Mouse (Mus musculus) stomach, embryonic 15.5 days (tissue): ENCODE data around the gene Pdss1. TPM values are rescaled to one million over a fixed set of nuclear protein-coding genes. Genes with fewer than 3 reads are reported as not detected.

ENCODE experiments used
- ATAC-seq: fragments of 200-750 bp; cut with Nextera tagmentation; 2 replicates; pipeline ENCODE4 v1.8.0; 2017; ENCODE audit warnings: low read depth, moderate number of reproducible peaks, moderate TSS enrichment; ENCODE audit not compliant: insufficient read depth, low FRiP score
- H3K27ac ChIP-seq: fragments of 300-500 bp; sonication (generic); 2 replicates; pipeline ENCODE4 v1.5.1; 2015; ENCODE audit warnings: mild to moderate bottlenecking, inconsistent platforms
- H3K27me3 ChIP-seq: fragments of 300-500 bp; sonication (generic); replicated peaks from 2 replicates; pipeline ENCODE4 v1.6.1; 2015; ENCODE audit warnings: inconsistent platforms
- H3K36me3 ChIP-seq: fragments of 300-500 bp; sonication (generic); 2 replicates; pipeline ENCODE4 v1.6.1; 2015; ENCODE audit warnings: inconsistent platforms
- H3K4me1 ChIP-seq: fragments of 300-500 bp; sonication (generic); 2 replicates; pipeline ENCODE4 v1.6.1; 2015; ENCODE audit warnings: inconsistent platforms
- H3K4me2 ChIP-seq: fragments of 300-500 bp; sonication (generic); 2 replicates; pipeline ENCODE4 v1.6.1; 2015; ENCODE audit warnings: mild to moderate bottlenecking, inconsistent platforms
- H3K4me3 ChIP-seq: fragments of 300-500 bp; sonication (generic); replicated peaks from 2 replicates; pipeline ENCODE4 v1.5.1; 2015; ENCODE audit warnings: inconsistent platforms
- H3K9ac ChIP-seq: fragments of 300-500 bp; sonication (generic); 2 replicates; pipeline ENCODE4 v1.6.1; 2015; ENCODE audit warnings: inconsistent platforms
- H3K9me3 ChIP-seq: fragments of 300-500 bp; sonication (generic); 2 replicates; pipeline ENCODE4 v1.6.1; 2016; ENCODE audit warnings: inconsistent platforms
- WGBS: fragments of 180-500 bp; shearing (Covaris S2); methylation state at CpG from one replicate; pipeline ENCODE4 v1.1.7; 2015; 5-methylcytosine and 5-hydroxymethylcytosine counted together
- polyA plus RNA-seq: library from polyadenylated mRNA; unstranded; fragments of >200 nt; fragmentation: Nextera tagmentation; extraction: Ambion mirVana; gene quantifications from 2 replicates; pipeline ENCODE4 v1.2.1, GENCODE M21; 2015

Gene Pdss1
- polyA plus RNA-seq, 1 experiment from 2014 or later, result 22.8 TPM

DNA sequence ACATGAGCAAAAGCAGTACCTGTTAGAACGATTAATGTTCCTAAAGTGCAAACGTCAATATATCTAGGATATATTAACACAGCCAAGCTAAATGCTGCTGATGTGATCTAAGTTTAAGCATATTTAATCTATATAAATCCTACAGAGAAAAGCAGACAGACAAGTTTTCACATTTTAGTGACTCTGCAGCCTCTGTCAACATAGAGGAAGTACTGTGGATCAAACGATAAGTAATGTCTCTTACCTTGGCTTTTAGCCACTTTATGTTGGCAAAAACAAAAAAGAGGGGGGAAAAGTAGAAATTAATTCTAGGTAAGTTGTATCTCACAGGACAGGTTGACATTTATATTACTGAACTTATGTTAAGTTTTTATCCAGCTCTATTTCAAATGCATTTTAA is 67.6 kb downstream of the Pdss1 start:
- no peak overlapping the region for H3K4me2 ChIP-seq
- ATAC-seq, result no peak
- no peak overlapping the region for H3K9ac ChIP-seq
- 0 out of 2 replicates have a peak, but pooled peaks cover 3% of the 10 kb centered on the region for H3K36me3 ChIP-seq
- WGBS, result 64% methylated on average over 3 of the region's 3 CpGs
- no peak overlapping the region for H3K4me3 ChIP-seq
- no peak overlapping the region for H3K27ac ChIP-seq
- no peaks in the 10 kb centered on the region for H3K9me3 ChIP-seq
- no peaks in the 10 kb centered on the region for H3K27me3 ChIP-seq
- no peaks in the 10 kb centered on the region for H3K4me1 ChIP-seq

DNA sequence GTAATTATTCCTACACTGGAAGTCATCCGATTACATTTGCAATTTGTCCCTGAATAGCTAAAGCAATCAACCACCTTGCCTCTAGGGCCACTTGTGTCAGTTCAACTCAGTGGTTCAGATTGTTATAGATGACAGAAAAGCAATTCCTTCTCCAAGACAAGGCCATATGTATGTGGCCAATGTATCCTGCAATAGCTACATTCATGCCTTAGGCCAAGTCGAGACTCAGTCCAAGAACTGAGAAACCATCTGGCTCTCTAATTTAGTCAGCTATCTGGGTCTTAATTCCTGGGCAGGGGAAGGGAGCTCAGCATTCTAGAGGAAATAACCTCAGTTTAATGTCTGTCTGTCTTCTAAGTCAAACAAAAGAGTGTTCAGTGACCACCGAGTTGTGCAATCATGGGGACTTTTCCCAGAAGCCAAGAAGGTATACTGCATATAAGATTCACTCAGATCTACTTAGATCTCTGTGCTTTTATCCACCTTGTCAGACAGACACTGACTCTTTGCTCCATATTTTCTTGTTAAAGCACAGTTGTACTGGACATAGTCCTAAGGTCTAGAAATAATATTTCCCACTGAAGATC is 82.2 kb downstream of the Pdss1 start:
- WGBS, result 64% methylated on average over 3 of the region's 3 CpGs
- Histone ChIP-seq H3K9me3 (no peaks in the 10 kb centered on the region), H3K27me3 (no peaks in the 10 kb centered on the region), H3K36me3 (no peaks in the 10 kb centered on the region), H3K4me2 (no peak overlapping the region), H3K9ac (no peak overlapping the region), H3K4me1 (no peaks in the 10 kb centered on the region), H3K27ac (no peak overlapping the region), H3K4me3 (no peak overlapping the region)
- ATAC-seq, result no peak

DNA sequence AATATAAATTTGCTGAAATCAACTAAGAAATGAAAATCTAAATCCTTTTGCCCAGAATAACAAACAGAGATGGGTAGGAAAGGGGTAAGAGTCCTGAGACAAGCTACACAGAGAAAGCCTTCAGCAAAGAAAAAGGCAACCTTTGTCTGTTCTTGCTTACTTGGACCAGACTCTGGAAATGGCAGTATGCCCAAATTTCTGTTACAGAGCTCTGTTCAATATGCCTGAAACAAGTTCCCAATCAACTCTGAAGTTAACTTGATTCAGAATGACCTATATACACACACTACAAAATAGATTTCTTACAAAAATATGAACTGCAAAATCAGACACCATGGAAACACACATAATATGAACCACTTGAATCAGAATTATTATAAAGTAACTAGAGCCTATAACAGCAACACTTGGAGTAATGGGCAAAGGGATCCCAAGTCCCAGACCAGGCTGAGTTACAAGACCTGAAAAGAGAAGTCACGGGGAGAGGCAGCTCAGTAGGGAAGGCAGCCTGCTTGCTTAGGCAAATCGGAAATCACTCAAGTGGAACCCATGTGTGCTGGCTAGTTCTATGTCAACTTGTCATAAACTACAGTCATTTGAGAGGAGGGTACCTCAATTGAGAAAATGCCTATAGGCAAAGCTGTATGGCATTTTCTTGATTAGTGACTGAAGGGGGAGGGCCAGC is 90.8 kb downstream of the Pdss1 start:
- Histone ChIP-seq H3K27ac (no peak overlapping the region), H3K4me3 (no peak overlapping the region), H3K9me3 (no peaks in the 10 kb centered on the region), H3K9ac (no peak overlapping the region), H3K36me3 (no peaks in the 10 kb centered on the region), H3K27me3 (no peaks in the 10 kb centered on the region), H3K4me1 (no peaks in the 10 kb centered on the region), H3K4me2 (no peak overlapping the region)
- no peak for ATAC-seq
- 72% methylated on average over 2 of the region's 2 CpGs for WGBS

Other genes starting within 250 kb of the Pdss1 start
- gene Apbb1ip, start 121.4 kb upstream of the Pdss1 start, polyA plus RNA-seq, result 2.0 and 4.2 TPM in 2 replicates
- gene Abi1, start 144.7 kb downstream of the Pdss1 start, polyA plus RNA-seq, result 50.7 and 51.3 TPM in 2 replicates
- gene Acbd5, start 172.6 kb downstream of the Pdss1 start, polyA plus RNA-seq, result 33.1 and 37.5 TPM in 2 replicates